Mouse (Mus musculus) adrenal gland, postnatal 10 days (tissue): Measurements from ENCODE around the gene Ift80. TPM values are rescaled to one million over a fixed set of nuclear protein-coding genes. Genes with fewer than 3 reads are reported as not detected.
"Not testable (repeated sequence)": the region's sequence is repeated elsewhere in the genome, so short reads cannot be mapped to it uniquely, and the experiment has no call there.

Experiments
- DNase-seq: peaks from one replicate; pipeline ENCODE4 v3.0.0; 2021; ENCODE audit warnings: mixed read lengths
- long read RNA-seq, 2 experiments: library from polyadenylated mRNA; stranded (forward); transcript quantifications; one replicate each; pipeline ENCODE4 v2.0.0; 2021
- total RNA-seq, 2 experiments: library from RNA; stranded (reverse); gene quantifications; 2 replicates each; pipeline ENCODE4 v1.2.3; 2021

The Ift80 gene
- 10 to 100 TPM; 15.5 to 15.9 TPM for total RNA-seq
- long read RNA-seq, experiment 1, partial matches to known transcripts = 1 of 1 reads
- long read RNA-seq, experiment 1, other reads (novel, unspliced or antisense) = 0 of 1 reads
- long read RNA-seq, experiment 2, full-length matches to known transcripts = 3 of 5 reads
- long read RNA-seq, experiment 2, partial matches to known transcripts = 1 of 5 reads
- long read RNA-seq, experiment 2, other reads (novel, unspliced or antisense) = 1 of 5 reads

- peak; percentile 96 for DNase-seq
These were observed at the start of gene Ift80, which contains the start of gene Smc4 for GRCm38 (mm10) chr3:69004437-69005337. Gene Ift80 (minus strand): TSS chr3:69004570. Gene Smc4 (plus strand): TSS chr3:69004738.

- DNase-seq = no peak
These were observed 47.5 kb upstream of the Ift80 start for GRCm38 (mm10) chr3:69051894-69052293.

GRCm38 (mm10) chr3:69049011-69049410, 44.6 kb upstream of the Ift80 start:
- DNase-seq = no peak

- DNase-seq = no peak
These were observed 43.3 kb upstream of the Ift80 start for GRCm38 (mm10) chr3:69047684-69048083.

GRCm38 (mm10) chr3:69046509-69046908, 42.1 kb upstream of the Ift80 start:
- no peak for DNase-seq

- DNase-seq = no peak
These were observed 41.4 kb upstream of the Ift80 start for GRCm38 (mm10) chr3:69045750-69046149.

GRCm38 (mm10) chr3:69045400-69045703, 41.0 kb upstream of the Ift80 start:
- DNase-seq = no peak

- DNase-seq = peak; percentile 95
These were observed 40.5 kb upstream of the Ift80 start, which contains the start of gene Trim59 for GRCm38 (mm10) chr3:69044645-69045399. Gene Trim59 (minus strand): TSS chr3:69044755.

GRCm38 (mm10) chr3:69044167-69044591, 39.8 kb upstream of the Ift80 start:
- DNase-seq = no peak

- DNase-seq = no peak
These were observed 36.9 kb upstream of the Ift80 start for GRCm38 (mm10) chr3:69041298-69041697.

GRCm38 (mm10) chr3:69040105-69040504, 35.7 kb upstream of the Ift80 start:
- DNase-seq = no peak

- DNase-seq = no peak
These were observed 21.9 kb upstream of the Ift80 start for GRCm38 (mm10) chr3:69026133-69026783.

- DNase-seq = no peak
These were observed 16.4 kb upstream of the Ift80 start for GRCm38 (mm10) chr3:69020764-69021163.

GRCm38 (mm10) chr3:69020285-69020684, 15.9 kb upstream of the Ift80 start:
- DNase-seq = no peak

GRCm38 (mm10) chr3:69018635-69019034, 14.3 kb upstream of the Ift80 start:
- not testable (repeated sequence) for DNase-seq

- DNase-seq = no peak
These were observed 12.8 kb upstream of the Ift80 start for GRCm38 (mm10) chr3:69017181-69017580.

GRCm38 (mm10) chr3:69008873-69009272, 4.5 kb upstream of the Ift80 start:
- DNase-seq = no peak

GRCm38 (mm10) chr3:69006246-69006760, 1.9 kb upstream of the Ift80 start:
- no peak for DNase-seq

- DNase-seq = peak; percentile 73
These were observed 1.2 kb upstream of the Ift80 start for GRCm38 (mm10) chr3:69005338-69006245.

- no peak for DNase-seq
These were observed 324 bp downstream of the Ift80 start for GRCm38 (mm10) chr3:69004055-69004436.

- DNase-seq = no peak
These were observed 1.6 kb downstream of the Ift80 start for GRCm38 (mm10) chr3:69002781-69003180.
